Mouse (Mus musculus): ENCODE results near the gene Itga9. TPM values are rescaled to one million over a fixed set of nuclear protein-coding genes. Genes with fewer than 3 reads are reported as not detected.
A peak's percentile ranks its signal among the peaks of the same experiment; 100 is the strongest.

Itga9 gene
- polyA plus RNA-seq, 1 experiment = 0.14 TPM

GRCm38 (mm10) chr9:118694420-118694825 is 87.9 kb downstream of the Itga9 start:
- TF ChIP-seq E2F4 (IDR thresholded peaks at IDR 0.05; ENCODE audit: insufficient read depth) (no peak), TCF3 (IDR thresholded peaks at IDR 0.05; ENCODE audit: insufficient read length, low read depth) (no peak), REST (IDR thresholded peaks at IDR 0.05; ENCODE audit: insufficient read depth, insufficient read length) (no peak), SRF (IDR thresholded peaks at IDR 0.05; ENCODE audit: control insufficient read depth, insufficient read length, low read depth) (no peak), MYOG (IDR thresholded peaks at IDR 0.05; ENCODE audit: control insufficient read depth in 1 of 3, insufficient read depth in 1 of 3, insufficient read length in 2 of 3, low read depth in 2 of 3) (no peak), POLR2AphosphoS2 (IDR thresholded peaks at IDR 0.05; ENCODE audit: insufficient read length, low read depth) (no peak), CEBPB (IDR thresholded peaks at IDR 0.05; ENCODE audit: insufficient read depth, poor library complexity, severe bottlenecking) (no peak), MYOD1 (IDR thresholded peaks at IDR 0.05; ENCODE audit: control insufficient read depth in 1 of 3, insufficient read length in 2 of 3, low read depth in 2 of 3) (no peak), MAX (IDR thresholded peaks at IDR 0.05; ENCODE audit: low read depth) (no peak), POLR2A (IDR thresholded peaks at IDR 0.05; ENCODE audit: insufficient read length, low read depth) (no peak), TCF12 (IDR thresholded peaks at IDR 0.05; ENCODE audit: insufficient read depth, poor library complexity, severe bottlenecking) (no peak), USF1 (IDR thresholded peaks at IDR 0.05; ENCODE audit: low read depth) (no peak)
- Histone ChIP-seq H3K27me3 (ENCODE audit: control insufficient read depth, insufficient read depth, insufficient read length) (peaks cover 10% of the 10 kb centered on the region), H3ac (ENCODE audit: control insufficient read depth, insufficient read length) (no peak overlapping the region), H3K4me2 (ENCODE audit: low read depth) (no peak overlapping the region), H3K36me3 (ENCODE audit: control insufficient read depth, insufficient read depth) (no peaks in the 10 kb centered on the region), H3K79me2 (ENCODE audit: control insufficient read depth, insufficient read depth) (no peaks in the 10 kb centered on the region), H3K4me3 (no peak overlapping the region)

GRCm38 (mm10) chr9:118698191-118698590 is 91.7 kb downstream of the Itga9 start:
- TF ChIP-seq CEBPB (IDR thresholded peaks at IDR 0.05; ENCODE audit: insufficient read depth, poor library complexity, severe bottlenecking) (no peak), POLR2AphosphoS2 (IDR thresholded peaks at IDR 0.05; ENCODE audit: insufficient read length, low read depth) (no peak), MYOD1 (IDR thresholded peaks at IDR 0.05; ENCODE audit: control insufficient read depth in 1 of 3, insufficient read length in 2 of 3, low read depth in 2 of 3) (peak in 1 of 3 experiments; percentile 55), TCF12 (IDR thresholded peaks at IDR 0.05; ENCODE audit: insufficient read depth, poor library complexity, severe bottlenecking) (no peak), MYOG (IDR thresholded peaks at IDR 0.05; ENCODE audit: control insufficient read depth in 1 of 3, insufficient read depth in 1 of 3, insufficient read length in 2 of 3, low read depth in 2 of 3) (peak in 2 of 3 experiments; percentile 14 to 25)
- no peaks in the 10 kb centered on the region for H3K36me3 ChIP-seq (ENCODE audit: control insufficient read depth, insufficient read depth)

GRCm38 (mm10) chr9:118699716-118700115 is 93.2 kb downstream of the Itga9 start:
- H3ac ChIP-seq (ENCODE audit: control insufficient read depth, insufficient read length) = no peak overlapping the region
- no peak overlapping the region for H3K4me3 ChIP-seq
- H3K4me2 ChIP-seq (ENCODE audit: low read depth) = no peak overlapping the region
- no peaks in the 10 kb centered on the region for H3K36me3 ChIP-seq (ENCODE audit: control insufficient read depth, insufficient read depth)
- H3K27me3 ChIP-seq (ENCODE audit: control insufficient read depth, insufficient read depth, insufficient read length) = no peaks in the 10 kb centered on the region
- no peaks in the 10 kb centered on the region for H3K79me2 ChIP-seq (ENCODE audit: control insufficient read depth, insufficient read depth)
- TF ChIP-seq POLR2AphosphoS2 (IDR thresholded peaks at IDR 0.05; ENCODE audit: insufficient read length, low read depth) (no peak), SRF (IDR thresholded peaks at IDR 0.05; ENCODE audit: control insufficient read depth, insufficient read length, low read depth) (no peak), MYOG (IDR thresholded peaks at IDR 0.05; ENCODE audit: control insufficient read depth in 1 of 3, insufficient read depth in 1 of 3, insufficient read length in 2 of 3, low read depth in 2 of 3) (peak; percentile 14 to 78 (median 49)), REST (IDR thresholded peaks at IDR 0.05; ENCODE audit: insufficient read depth, insufficient read length) (no peak), TCF12 (IDR thresholded peaks at IDR 0.05; ENCODE audit: insufficient read depth, poor library complexity, severe bottlenecking) (no peak), MYOD1 (IDR thresholded peaks at IDR 0.05; ENCODE audit: control insufficient read depth in 1 of 3, insufficient read length in 2 of 3, low read depth in 2 of 3) (peak in 1 of 3 experiments; percentile 70)

More at GRCm38 (mm10) chr9:118698191-118698590, 91.7 kb downstream of the Itga9 start:
- H3K79me2 ChIP-seq (ENCODE audit: control insufficient read depth, insufficient read depth) = no peaks in the 10 kb centered on the region
- no peak overlapping the region for H3K4me3 ChIP-seq
- no peaks in the 10 kb centered on the region for H3K27me3 ChIP-seq (ENCODE audit: control insufficient read depth, insufficient read depth, insufficient read length)
- no peak overlapping the region for H3K4me2 ChIP-seq (ENCODE audit: low read depth)
- H3ac ChIP-seq (ENCODE audit: control insufficient read depth, insufficient read length) = no peak overlapping the region

GRCm38 (mm10) chr9:118700889-118701288 is 94.4 kb downstream of the Itga9 start:
- no peak for TF ChIP-seq SRF (IDR thresholded peaks at IDR 0.05; ENCODE audit: control insufficient read depth, insufficient read length, low read depth)
- TF ChIP-seq USF1 (IDR thresholded peaks at IDR 0.05; ENCODE audit: low read depth) = no peak
- TF ChIP-seq POLR2AphosphoS2 (IDR thresholded peaks at IDR 0.05; ENCODE audit: insufficient read length, low read depth) = no peak
- TF ChIP-seq CEBPB (IDR thresholded peaks at IDR 0.05; ENCODE audit: insufficient read depth, poor library complexity, severe bottlenecking) = no peak
- TF ChIP-seq MYOD1 (IDR thresholded peaks at IDR 0.05; ENCODE audit: control insufficient read depth in 1 of 3, insufficient read length in 2 of 3, low read depth in 2 of 3) = no peak
- no peak for TF ChIP-seq MYOG (IDR thresholded peaks at IDR 0.05; ENCODE audit: control insufficient read depth in 1 of 3, insufficient read depth in 1 of 3, insufficient read length in 2 of 3, low read depth in 2 of 3)
- TF ChIP-seq MAX (IDR thresholded peaks at IDR 0.05; ENCODE audit: low read depth) = no peak
- no peak for TF ChIP-seq REST (IDR thresholded peaks at IDR 0.05; ENCODE audit: insufficient read depth, insufficient read length)
- TF ChIP-seq E2F4 (IDR thresholded peaks at IDR 0.05; ENCODE audit: insufficient read depth) = no peak
- no peak for TF ChIP-seq POLR2A (IDR thresholded peaks at IDR 0.05; ENCODE audit: insufficient read length, low read depth)
- TF ChIP-seq TCF12 (IDR thresholded peaks at IDR 0.05; ENCODE audit: insufficient read depth, poor library complexity, severe bottlenecking) = no peak
- no peak for TF ChIP-seq TCF3 (IDR thresholded peaks at IDR 0.05; ENCODE audit: insufficient read length, low read depth)
- H3K79me2 ChIP-seq (ENCODE audit: control insufficient read depth, insufficient read depth) = no peaks in the 10 kb centered on the region
- H3ac ChIP-seq (ENCODE audit: control insufficient read depth, insufficient read length) = no peak overlapping the region
- no peaks in the 10 kb centered on the region for H3K27me3 ChIP-seq (ENCODE audit: control insufficient read depth, insufficient read depth, insufficient read length)
- no peaks in the 10 kb centered on the region for H3K36me3 ChIP-seq (ENCODE audit: control insufficient read depth, insufficient read depth)
- peak overlapping the region; percentile 24 for H3K4me2 ChIP-seq (ENCODE audit: low read depth)
- H3K4me3 ChIP-seq = no peak overlapping the region

- TF ChIP-seq TCF3 (IDR thresholded peaks at IDR 0.05; ENCODE audit: insufficient read length, low read depth) = no peak
- TF ChIP-seq MAX (IDR thresholded peaks at IDR 0.05; ENCODE audit: low read depth) = no peak
- TF ChIP-seq SRF (IDR thresholded peaks at IDR 0.05; ENCODE audit: control insufficient read depth, insufficient read length, low read depth) = no peak
- TF ChIP-seq E2F4 (IDR thresholded peaks at IDR 0.05; ENCODE audit: insufficient read depth) = no peak
- no peak for TF ChIP-seq POLR2A (IDR thresholded peaks at IDR 0.05; ENCODE audit: insufficient read length, low read depth)
- no peak for TF ChIP-seq CEBPB (IDR thresholded peaks at IDR 0.05; ENCODE audit: insufficient read depth, poor library complexity, severe bottlenecking)
- no peak for TF ChIP-seq MYOD1 (IDR thresholded peaks at IDR 0.05; ENCODE audit: control insufficient read depth in 1 of 3, insufficient read length in 2 of 3, low read depth in 2 of 3)
- TF ChIP-seq USF1 (IDR thresholded peaks at IDR 0.05; ENCODE audit: low read depth) = no peak
- no peak for TF ChIP-seq MYOG (IDR thresholded peaks at IDR 0.05; ENCODE audit: control insufficient read depth in 1 of 3, insufficient read depth in 1 of 3, insufficient read length in 2 of 3, low read depth in 2 of 3)
- no peak for TF ChIP-seq TCF12 (IDR thresholded peaks at IDR 0.05; ENCODE audit: insufficient read depth, poor library complexity, severe bottlenecking)
- no peak for TF ChIP-seq REST (IDR thresholded peaks at IDR 0.05; ENCODE audit: insufficient read depth, insufficient read length)
- no peak for TF ChIP-seq POLR2AphosphoS2 (IDR thresholded peaks at IDR 0.05; ENCODE audit: insufficient read length, low read depth)
- Histone ChIP-seq H3K36me3 (ENCODE audit: control insufficient read depth, insufficient read depth) (no peaks in the 10 kb centered on the region), H3K27me3 (ENCODE audit: control insufficient read depth, insufficient read depth, insufficient read length) (no peaks in the 10 kb centered on the region), H3K4me3 (no peak overlapping the region), H3K79me2 (ENCODE audit: control insufficient read depth, insufficient read depth) (no peaks in the 10 kb centered on the region), H3ac (ENCODE audit: control insufficient read depth, insufficient read length) (no peak overlapping the region), H3K4me2 (ENCODE audit: low read depth) (no peak overlapping the region)
Observed at GRCm38 (mm10) chr9:118701791-118702190, 95.3 kb downstream of the Itga9 start.

Measured in myocyte (in vitro differentiated cells).